Mouse (Mus musculus): ENCODE measurements around the gene St3gal4. TPM values are rescaled to one million over a fixed set of nuclear protein-coding genes. Genes with fewer than 3 reads are reported as not detected.

St3gal4 gene
- total and polyA plus RNA-seq, 3 experiments: 54.2 to 56.3 TPM; not detected in 1

DNA sequence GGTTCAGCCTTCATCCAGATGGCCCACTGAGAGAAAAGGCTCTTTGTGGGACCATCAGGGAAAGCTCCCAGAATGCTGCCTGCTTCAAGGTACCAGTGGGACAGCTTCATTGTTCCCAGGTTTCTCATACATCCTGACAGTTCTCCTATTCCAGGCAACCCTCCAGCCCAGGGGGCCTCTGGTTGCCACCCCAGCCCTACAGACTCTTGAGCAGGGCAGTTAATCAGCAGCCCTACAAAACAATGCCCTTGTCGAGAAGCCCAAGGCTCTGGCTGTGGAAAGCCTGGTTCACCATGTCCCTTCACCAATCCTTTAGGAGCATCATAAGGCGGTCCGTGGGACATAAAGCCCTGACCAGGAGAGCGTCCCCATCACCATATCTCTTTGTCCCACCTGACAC lies 66.4 kb downstream of the St3gal4 start:
- peaks cover 6 to 15% of the 10 kb centered on the region in 2 experiments for H3K36me3 ChIP-seq (ENCODE audit: control insufficient read depth in 1 of 2, insufficient read depth in 2 of 2, low read length in 2 of 2)
- DNase-seq (ENCODE audit: low read depth, low spot score): no peak
- TF ChIP-seq HCFC1 (IDR thresholded peaks at IDR 0.05; ENCODE audit: low read depth, low read length) (no peak), USF1 (IDR thresholded peaks at IDR 0.05; ENCODE audit: low read depth, low read length) (no peak), BHLHE40 (IDR thresholded peaks at IDR 0.05; ENCODE audit: borderline replicate concordance, low read depth, low read length) (no peak), EP300 (IDR thresholded peaks at IDR 0.05; ENCODE audit: low read depth in 1 of 2, low read length in 2 of 2) (no peak), RCOR1 (IDR thresholded peaks at IDR 0.05; ENCODE audit: low read depth, low read length) (no peak), ZMIZ1 (IDR thresholded peaks at IDR 0.05; ENCODE audit: low read depth, low read length) (no peak), TCF12 (IDR thresholded peaks at IDR 0.05; ENCODE audit: low read depth, low read length) (no peak), SIN3A (IDR thresholded peaks at IDR 0.05; ENCODE audit: low read length) (no peak), RAD21 (IDR thresholded peaks at IDR 0.05; ENCODE audit: low read depth, low read length) (no peak), POLR2A (IDR thresholded peaks at IDR 0.05; ENCODE audit: control insufficient read depth in 1 of 2, insufficient read depth in 1 of 2, low read depth in 1 of 2, low read length in 2 of 2, poor library complexity in 1 of 2) (no peak), E2F4 (IDR thresholded peaks at IDR 0.05; ENCODE audit: borderline replicate concordance, low read depth, low read length) (no peak), GABPA (IDR thresholded peaks at IDR 0.05; ENCODE audit: low read depth, low read length) (no peak)

GRCm38 (mm10) chr9:35051666-35052065 lies 67.4 kb downstream of the St3gal4 start:
- Histone ChIP-seq H3K4me1 (ENCODE audit: control insufficient read depth in 1 of 2, insufficient read depth in 2 of 2, low read length in 2 of 2) (peaks cover 0 to 5% of the 10 kb centered on the region in 2 experiments; a peak in 2 of 4 replicates), H3K36me3 (ENCODE audit: control insufficient read depth in 1 of 2, insufficient read depth in 2 of 2, low read length in 2 of 2) (peaks cover 7 to 9% of the 10 kb centered on the region in 2 experiments), H3K4me3 (ENCODE audit: control insufficient read depth in 1 of 2, insufficient read depth in 1 of 2, low read depth in 2 of 2, low read length in 2 of 2) (no peak overlapping the region), H3K9me3 (replicated peaks; ENCODE audit: insufficient read depth, low read length) (no peaks in the 10 kb centered on the region), H3K27ac (ENCODE audit: control insufficient read depth, low read depth, low read length) (no peak overlapping the region), H3K27me3 (ENCODE audit: control insufficient read depth in 1 of 2, insufficient read depth in 2 of 2, low read length in 2 of 2) (no peaks in the 10 kb centered on the region), H3K9ac (ENCODE audit: control insufficient read depth, low read depth, low read length, poor library complexity, severe bottlenecking) (no peak overlapping the region), H3K79me2 (ENCODE audit: control insufficient read depth, insufficient read depth, low read length, poor library complexity) (0 out of 2 replicates have a peak, but pooled peaks cover 1% of the 10 kb centered on the region)
- DNase-seq (ENCODE audit: low read depth, low spot score): no peak
- no peak for TF ChIP-seq CHD2 (IDR thresholded peaks at IDR 0.05; ENCODE audit: low read length)
- TF ChIP-seq TBP (IDR thresholded peaks at IDR 0.05; ENCODE audit: low read depth, low read length): no peak
- no peak for TF ChIP-seq ZNF384 (IDR thresholded peaks at IDR 0.05; ENCODE audit: low read depth, low read length)
- TF ChIP-seq GATA1 (IDR thresholded peaks at IDR 0.05; ENCODE audit: low read depth, low read length): no peak
- TF ChIP-seq E2F4 (IDR thresholded peaks at IDR 0.05; ENCODE audit: borderline replicate concordance, low read depth, low read length): no peak
- TF ChIP-seq MXI1 (IDR thresholded peaks at IDR 0.05; ENCODE audit: low read depth, low read length): no peak
- no peak for TF ChIP-seq MYC (IDR thresholded peaks at IDR 0.05; ENCODE audit: low read depth, low read length)
- no peak for TF ChIP-seq TAL1 (IDR thresholded peaks at IDR 0.05; ENCODE audit: low read length)
- TF ChIP-seq USF2 (IDR thresholded peaks at IDR 0.05; ENCODE audit: borderline replicate concordance in 1 of 2, insufficient read depth in 1 of 2, low read depth in 1 of 2, low read length in 2 of 2): no peak
- TF ChIP-seq UBTF (IDR thresholded peaks at IDR 0.05; ENCODE audit: borderline replicate concordance, insufficient read depth, low read depth, low read length): no peak
- TF ChIP-seq ELF1 (IDR thresholded peaks at IDR 0.05; ENCODE audit: low read depth, low read length): no peak

More for the DNA sequence above, 66.4 kb downstream of the St3gal4 start:
- no peak overlapping the region for H3K9ac ChIP-seq (ENCODE audit: control insufficient read depth, low read depth, low read length, poor library complexity, severe bottlenecking)
- no peak overlapping the region for H3K4me3 ChIP-seq (ENCODE audit: control insufficient read depth in 1 of 2, insufficient read depth in 1 of 2, low read depth in 2 of 2, low read length in 2 of 2)
- no peaks in the 10 kb centered on the region for H3K27me3 ChIP-seq (ENCODE audit: control insufficient read depth in 1 of 2, insufficient read depth in 2 of 2, low read length in 2 of 2)
- no peaks in the 10 kb centered on the region for H3K9me3 ChIP-seq (replicated peaks; ENCODE audit: insufficient read depth, low read length)
- peaks cover 5 to 6% of the 10 kb centered on the region in 2 experiments; a peak in 3 of 4 replicates for H3K4me1 ChIP-seq (ENCODE audit: control insufficient read depth in 1 of 2, insufficient read depth in 2 of 2, low read length in 2 of 2)
- H3K27ac ChIP-seq (ENCODE audit: control insufficient read depth, low read depth, low read length): no peak overlapping the region
- H3K79me2 ChIP-seq (ENCODE audit: control insufficient read depth, insufficient read depth, low read length, poor library complexity): 0 out of 2 replicates have a peak, but pooled peaks cover 2% of the 10 kb centered on the region

All from MEL (cell line).